ENCODE assay signal across 21 mouse cellular contexts in the genomic region with DNA sequence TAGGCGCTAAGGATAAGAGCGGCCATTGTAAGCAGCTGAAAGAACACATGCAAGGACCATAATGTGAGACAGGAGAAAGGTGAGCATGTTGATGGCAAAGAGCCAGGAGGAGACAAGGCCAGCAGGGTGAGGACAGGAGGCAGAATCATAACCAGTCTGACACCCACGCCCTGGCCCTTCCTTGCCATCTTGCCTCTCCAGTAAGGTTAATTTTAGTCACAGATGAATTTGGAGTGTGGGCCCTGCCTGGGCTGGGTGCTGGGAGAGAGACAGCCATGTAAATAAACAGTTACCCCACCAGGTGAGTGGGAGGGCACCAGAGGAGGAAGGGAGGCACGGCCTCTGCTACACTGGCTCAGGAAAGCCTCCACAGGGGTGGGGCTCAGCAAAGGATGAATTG. TPM values are rescaled to one million over a fixed set of nuclear protein-coding genes. Genes with fewer than 3 reads are reported as not detected.
DNase-seq lines count a peak whose midpoint lies in the region; ATAC-seq and TF ChIP-seq lines count a peak whose summit lies in the region.
"Had no signal": no experiment of that assay in that cellular context is flagged by ENCODE, and none has a peak within 500 bp of the region (broad histone marks: within the 10 kb centered on the region; RNA-seq: fewer than 3 reads in every experiment).

No protein-coding gene starts in this region.

- H3K27me3 ChIP-seq in megakaryocyte, embryonic 14.5 days (replicated peaks), result no peaks in the 10 kb centered on the region
- no peaks in the 10 kb centered on the region for H3K27me3 ChIP-seq in cerebellum, adult 2 months (ENCODE audit: control insufficient read depth, insufficient read depth, low read length)
- no peaks in the 10 kb centered on the region for H3K27me3 ChIP-seq in thymus, adult 2 months (ENCODE audit: control insufficient read depth, insufficient read depth, low read length)
- H3K27me3 ChIP-seq in liver, postnatal 0 days (ENCODE audit: insufficient read depth, low read length), result no peaks in the 10 kb centered on the region
- H3K27me3 ChIP-seq: CH12.LX; embryonic facial prominence, embryonic 13.5 days; forebrain, embryonic 12.5 days; Patski had no signal

- peak overlapping the region; percentile 86 for H3K27ac ChIP-seq in cerebellum, adult 2 months (ENCODE audit: insufficient read depth, low read length)
- H3K27ac ChIP-seq in thymus, adult 2 months (ENCODE audit: control insufficient read depth, insufficient read depth, low read length), result no peak overlapping the region
- H3K27ac ChIP-seq in liver, postnatal 0 days (ENCODE audit: low read depth), result no peak overlapping the region
- H3K27ac ChIP-seq: embryonic facial prominence, embryonic 13.5 days; forebrain, embryonic 12.5 days; hindbrain, embryonic 10.5 days had no signal

- 31% methylated on average over 4 of the region's 4 CpGs for WGBS in cerebellum, adult 2 months
- 95% methylated on average over 4 of the region's 4 CpGs for WGBS in thymus, adult 2 months
- WGBS in liver, postnatal 0 days (ENCODE audit: insufficient replicate concordance), result 73% methylated on average over 4 of the region's 4 CpGs

- no peak overlapping the region for H3K4me2 ChIP-seq in liver, postnatal 0 days (ENCODE audit: low read depth, low read length)
- H3K4me2 ChIP-seq: embryonic facial prominence, embryonic 13.5 days; forebrain, embryonic 12.5 days; heart, embryonic 11.5 days had no signal

- no peaks in the 10 kb centered on the region for H3K9me3 ChIP-seq in megakaryocyte, embryonic 14.5 days
- H3K9me3 ChIP-seq in liver, postnatal 0 days (ENCODE audit: low read length), result no peaks in the 10 kb centered on the region
- H3K9me3 ChIP-seq: embryonic facial prominence, embryonic 13.5 days; forebrain, embryonic 12.5 days; hindbrain, embryonic 10.5 days had no signal

- peak overlapping the region; percentile 3 for H3K4me3 ChIP-seq in megakaryocyte, embryonic 14.5 days (replicated peaks)
- no peak overlapping the region for H3K4me3 ChIP-seq in cerebellum, adult 2 months (replicated peaks; ENCODE audit: insufficient read depth, low read depth, low read length)
- no peak overlapping the region for H3K4me3 ChIP-seq in thymus, adult 2 months (ENCODE audit: control insufficient read depth, insufficient read depth, low read length)
- H3K4me3 ChIP-seq in liver, postnatal 0 days (ENCODE audit: low read depth, low read length), result no peak overlapping the region
- H3K4me3 ChIP-seq: embryonic facial prominence, embryonic 13.5 days; forebrain, embryonic 12.5 days; hindbrain, embryonic 10.5 days had no signal

- no peak overlapping the region for H3K9ac ChIP-seq in liver, postnatal 0 days (replicated peaks)
- H3K9ac ChIP-seq: embryonic facial prominence, embryonic 13.5 days; forebrain, embryonic 12.5 days had no signal

- TF ChIP-seq POLR2A in cerebellum, adult 2 months (IDR thresholded peaks at IDR 0.05; ENCODE audit: borderline replicate concordance, insufficient read depth, low read length), result no peak
- no peak for TF ChIP-seq POLR2A in thymus, adult 2 months (IDR thresholded peaks at IDR 0.05; ENCODE audit: control insufficient read depth, extremely low read depth, insufficient read depth, low read length, poor library complexity)

- peaks cover 28% of the 10 kb centered on the region for H3K4me1 ChIP-seq in megakaryocyte, embryonic 14.5 days
- peaks cover 10% of the 10 kb centered on the region for H3K4me1 ChIP-seq in cerebellum, adult 2 months (ENCODE audit: control insufficient read depth, insufficient read depth, low read length)
- peaks cover 6% of the 10 kb centered on the region for H3K4me1 ChIP-seq in thymus, adult 2 months (replicated peaks; ENCODE audit: control insufficient read depth, insufficient read depth, low read length)
- peaks cover 14% of the 10 kb centered on the region for H3K4me1 ChIP-seq in liver, postnatal 0 days (ENCODE audit: insufficient read depth)
- H3K4me1 ChIP-seq: embryonic facial prominence, embryonic 13.5 days had no signal

- TF ChIP-seq EP300 in liver, postnatal 0 days (IDR thresholded peaks at IDR 0.05; ENCODE audit: low read depth), result no peak

- peak; percentile 52 to 76 for DNase-seq in cerebellum, adult 2 months
- DNase-seq in cerebellum, postnatal 14 days, result peak; percentile 43 to 53
- DNase-seq in thymus, adult 2 months, result no peak
- DNase-seq in kidney, adult 18-20 months, result no peak
- no peak for DNase-seq in liver, postnatal 0 days
- DNase-seq: adrenal gland, postnatal 14 days; gastrocnemius, postnatal 10 days; heart, adult 18-20 months had no signal

- H3K36me3 ChIP-seq in megakaryocyte, embryonic 14.5 days (replicated peaks; ENCODE audit: low read length), result no peaks in the 10 kb centered on the region
- H3K36me3 ChIP-seq in thymus, adult 2 months (ENCODE audit: control insufficient read depth, insufficient read depth, low read length), result no peaks in the 10 kb centered on the region
- H3K36me3 ChIP-seq in liver, postnatal 0 days (replicated peaks; ENCODE audit: insufficient read depth, low read length), result no peaks in the 10 kb centered on the region
- H3K36me3 ChIP-seq: embryonic facial prominence, embryonic 13.5 days; forebrain, embryonic 12.5 days; hindbrain, embryonic 10.5 days had no signal

- no peak for TF ChIP-seq CTCF in cerebellum, adult 2 months (IDR thresholded peaks at IDR 0.05; ENCODE audit: borderline replicate concordance, insufficient read depth, low read depth, low read length)
- TF ChIP-seq CTCF in thymus, adult 2 months (IDR thresholded peaks at IDR 0.05; ENCODE audit: borderline replicate concordance, control insufficient read depth, extremely low read depth, insufficient read depth, low read length, poor library complexity), result no peak
- TF ChIP-seq CTCF in liver, postnatal 0 days (IDR thresholded peaks at IDR 0.05; ENCODE audit: low read depth), result no peak

- ATAC-seq in megakaryocyte, adult 5-6 weeks (ENCODE audit: poor library complexity, severe bottlenecking), result no peak
- no peak for ATAC-seq in liver, postnatal 0 days
- ATAC-seq: activated CD4-positive, CD25-positive, alpha-beta regulatory T cell, adult 4 months; forebrain, embryonic 16.5 days; hindbrain, embryonic 16.5 days; inflammation-experienced regulatory T-cells, adult 6 months; intestine, postnatal 0 days; Patski had no signal

RNA-seq across cellular contexts. Expression of a gene that starts 4.6 kb away (rescaled TPM):
- polyA plus RNA-seq in megakaryocyte, embryonic 14.5 days (2012; ENCODE audit: insufficient read depth, low replicate concordance), result 4.2 and 27.8 TPM in 2 replicates
- total RNA-seq in megakaryocyte, adult 5-6 weeks (2015), result 140 and 149 TPM in 2 replicates
- total RNA-seq in megakaryocyte, adult 5-6 weeks (2017), result 84.8 and 108 TPM in 2 replicates
- 148 and 152 TPM in 2 replicates for polyA plus RNA-seq in cerebellum, adult 2 months (2012; rRNA removed)
- polyA plus RNA-seq in thymus, adult 2 months (2012; rRNA removed), result 185 and 209 TPM in 2 replicates
- polyA plus RNA-seq in liver, postnatal 0 days (2015; fragmentation: Nextera tagmentation; extraction: Ambion mirVana), result 39.6 and 43.5 TPM in 2 replicates

Comparison
In these comparisons a context has a peak if more than half of its experiments do, and no peak if none do; other contexts are left out.
1. DNase-seq: peak in cerebellum, adult 2 months (2 of 2) and cerebellum, postnatal 14 days (2 of 2); none in thymus, adult 2 months (single experiment), kidney, adult 18-20 months (single experiment) and liver, postnatal 0 days (single experiment).